Mouse (Mus musculus) layer of hippocampus, adult 9-11 months (tissue): ENCODE measurements around the gene Skint5.
"Not testable (repeated sequence)": the region's sequence is repeated elsewhere in the genome, so short reads cannot be mapped to it uniquely, and the experiment has no call there.

ENCODE experiments used
- DNase-seq: peaks from one replicate; pipeline ENCODE4 v3.0.0; 2022

The Skint5 gene

DNA sequence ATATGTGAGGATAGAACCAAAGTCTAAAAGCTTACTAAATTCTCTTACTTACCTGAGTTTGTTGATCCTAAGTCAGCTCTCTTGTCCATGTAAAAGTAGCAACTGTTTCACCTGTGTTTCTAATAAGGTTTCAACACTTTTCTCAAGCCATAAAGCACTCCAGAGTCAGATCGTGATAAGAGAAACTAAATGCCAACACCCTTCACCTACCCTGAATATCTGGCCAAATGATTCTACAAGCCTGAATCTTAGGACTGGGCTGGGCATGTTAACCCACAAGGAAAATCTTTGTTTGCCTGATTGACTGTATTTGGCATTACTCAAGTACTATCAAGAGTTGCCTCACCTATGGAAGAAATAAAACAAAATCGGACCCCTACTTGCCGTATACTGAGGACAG, at the start of gene Skint5:
Gene Skint5 (minus strand): TSS at position 101 of the 400 bp plus-strand sequence.
- DNase-seq = no peak

DNA sequence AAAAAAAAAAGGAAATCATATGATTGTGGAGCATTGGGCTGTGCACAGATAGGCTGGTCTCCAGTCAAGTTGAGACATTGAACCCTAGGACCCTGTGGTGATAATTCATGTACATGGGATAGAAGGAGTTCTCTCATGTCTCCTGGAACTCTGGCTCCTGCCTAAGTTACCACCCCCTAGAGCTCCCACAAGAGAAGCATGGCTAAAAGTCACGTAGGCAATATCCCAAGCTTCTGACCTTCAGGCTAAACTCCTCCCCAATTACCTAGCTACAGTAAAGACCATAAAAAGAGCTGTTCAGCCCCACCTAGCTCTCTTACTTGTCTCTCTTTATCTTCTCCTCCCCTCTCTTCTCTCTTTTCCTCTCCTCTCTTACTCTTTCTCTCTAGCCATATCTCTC, 42.0 kb downstream of the Skint5 start:
- DNase-seq = no peak

DNA sequence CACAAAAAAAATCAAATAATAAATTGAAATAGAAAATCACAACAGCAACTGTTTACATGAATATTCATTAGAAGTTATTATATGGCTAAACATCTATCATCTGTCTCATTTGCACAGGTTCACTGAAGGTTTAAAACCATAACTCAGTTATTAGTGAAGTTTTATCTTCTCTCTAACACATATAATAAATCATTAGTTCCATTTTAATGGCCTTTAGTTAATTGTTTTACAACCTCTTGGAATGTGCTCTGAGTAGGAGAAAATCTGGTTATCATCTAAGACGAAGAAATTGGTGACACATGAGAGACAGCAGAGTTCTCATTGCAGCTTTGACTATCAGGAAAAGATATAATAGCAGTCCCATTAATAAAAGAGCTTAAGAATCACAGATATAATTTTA, 235.1 kb downstream of the Skint5 start:
- DNase-seq = no peak

DNA sequence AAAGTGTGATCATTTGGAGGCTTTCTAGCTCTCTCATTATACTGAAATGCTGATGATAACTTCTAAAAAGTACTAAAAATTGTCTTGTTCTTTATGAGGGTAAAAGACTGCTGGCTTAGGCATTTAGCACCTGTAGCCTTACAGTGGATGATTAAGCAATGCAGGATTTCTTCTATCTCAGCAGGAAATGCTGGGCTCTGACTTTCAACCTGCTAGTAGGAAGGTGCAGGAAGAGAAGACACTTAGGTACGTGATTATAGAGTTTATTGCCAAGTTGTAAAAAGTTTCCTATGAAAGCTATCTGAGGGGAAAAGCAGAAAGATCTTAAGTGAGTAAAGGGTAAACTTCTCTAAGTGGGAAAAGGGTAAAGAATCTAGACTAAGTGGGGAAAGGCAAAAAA, 235.6 kb downstream of the Skint5 start:
- DNase-seq = no peak

DNA sequence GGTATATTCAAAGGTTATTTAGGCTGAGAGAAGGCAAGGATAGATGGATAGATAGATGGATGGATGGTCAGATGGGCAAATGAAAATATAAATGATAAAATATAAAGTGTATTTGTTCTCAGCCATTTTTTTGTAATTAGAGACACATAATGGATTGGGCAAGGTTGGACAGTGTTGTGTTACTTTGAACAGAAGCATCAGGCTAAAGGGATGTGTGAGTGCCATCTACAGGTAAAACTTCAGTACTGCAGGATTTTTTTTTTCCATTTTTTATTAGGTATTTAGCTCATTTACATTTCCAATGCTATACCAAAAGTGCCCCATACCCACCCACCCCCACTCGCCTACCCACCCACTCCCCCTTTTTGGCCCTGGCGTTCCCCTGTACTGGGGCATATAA, 551.1 kb downstream of the Skint5 start:
- DNase-seq = not testable (repeated sequence)
